Mouse (Mus musculus): ENCODE measurements around the gene Hadha. TPM values are rescaled to one million over a fixed set of nuclear protein-coding genes. Genes with fewer than 3 reads are reported as not detected.

Gene Hadha
- polyA plus RNA-seq, 1 experiment from 2014 or later, result 81.1 TPM

DNA sequence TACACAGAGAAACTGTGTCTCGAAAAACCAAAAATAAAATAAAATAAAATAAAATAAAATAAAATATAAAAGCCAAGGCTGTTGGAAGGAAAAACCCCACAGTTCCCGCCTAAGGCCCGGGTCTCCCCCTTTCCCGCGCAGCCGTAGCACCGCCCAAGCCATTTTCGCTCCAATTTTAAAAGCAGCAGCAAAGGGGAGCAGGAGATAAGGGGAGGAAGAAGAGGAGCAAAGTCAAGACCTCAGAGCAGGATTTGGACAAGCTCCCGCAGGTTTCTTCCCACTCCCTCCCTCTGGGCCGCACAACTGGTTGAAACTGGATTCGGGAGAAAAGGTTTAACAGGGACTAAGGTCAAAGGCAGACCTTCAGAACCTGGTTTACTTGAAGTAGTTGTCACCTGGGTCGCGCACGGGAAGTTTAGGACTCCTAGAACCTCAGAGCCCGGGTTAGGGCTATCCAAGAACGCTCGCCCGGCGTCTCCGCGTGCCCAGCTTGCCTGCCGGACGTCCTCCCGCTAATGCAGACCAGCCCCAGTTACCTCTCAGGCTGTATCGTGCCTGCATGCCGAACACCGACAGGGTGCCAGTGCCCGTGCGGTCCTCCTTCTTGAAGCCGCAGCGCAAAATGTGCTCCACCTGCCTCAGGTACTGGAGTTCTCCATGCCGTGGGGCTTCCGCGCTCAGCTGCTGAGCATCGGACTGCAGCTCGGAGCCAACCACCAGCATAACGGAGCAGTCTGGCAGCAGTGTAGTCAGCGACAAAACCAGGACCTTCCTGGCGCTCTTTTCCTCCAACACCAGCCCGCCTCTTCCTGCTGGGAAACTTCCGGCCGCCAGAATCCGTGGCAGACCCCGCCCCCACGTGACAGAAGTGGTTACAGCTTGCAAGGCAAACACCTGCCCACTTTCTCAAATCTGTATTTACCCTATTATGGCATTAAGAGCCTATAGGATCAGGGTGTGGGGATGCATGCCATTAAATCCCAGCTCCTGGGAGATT lies 81.8 kb downstream of the Hadha start, which contains the start of gene Tyms:
TSS of gene Tyms (minus strand) at position 793 of the 997 bp plus-strand sequence.
- 2% methylated on average over 43 of the region's 45 CpGs for WGBS
- ATAC-seq, result peak; percentile 94

DNA sequence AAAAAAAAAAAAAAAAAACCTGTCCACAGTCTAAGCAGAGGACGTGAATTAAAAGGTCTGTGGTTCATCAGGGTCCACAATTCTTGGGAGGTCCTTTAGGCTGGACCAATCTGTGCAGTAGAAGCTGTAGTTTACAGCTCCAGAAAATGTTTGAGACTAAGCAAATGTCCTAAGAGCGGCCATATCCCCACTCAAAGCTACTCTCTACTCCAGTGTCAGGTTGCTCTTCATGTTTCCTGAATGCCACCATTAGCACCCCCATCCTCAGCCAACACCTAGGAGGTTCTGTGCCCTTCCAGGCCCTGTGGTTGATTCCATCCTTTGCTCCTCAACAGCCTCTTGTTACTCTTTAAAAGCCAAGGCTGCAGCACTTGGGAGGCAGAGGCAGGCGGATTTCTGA lies 82.6 kb downstream of the Hadha start:
- no peaks in the 10 kb centered on the region for H3K9me3 ChIP-seq (replicated peaks)
- no peak overlapping the region for H3K27ac ChIP-seq
- peak overlapping the region; percentile 89 for H3K4me3 ChIP-seq
- H3K9ac ChIP-seq, result peak overlapping the region; percentile 90
- peaks cover 14% of the 10 kb centered on the region for H3K4me1 ChIP-seq
- WGBS, result 46% methylated on average over 3 of the region's 3 CpGs
- peak; percentile 19; the same call in 1 of the 2 replicates for ATAC-seq
- peaks cover 36% of the 10 kb centered on the region for H3K36me3 ChIP-seq (ENCODE audit: poor library complexity, severe bottlenecking)
- peak overlapping the region; percentile 86 for H3K4me2 ChIP-seq
- no peaks in the 10 kb centered on the region for H3K27me3 ChIP-seq

More for the DNA sequence above, 81.8 kb downstream of the Hadha start, which contains the start of gene Tyms:
- Histone ChIP-seq H3K36me3 (ENCODE audit: poor library complexity, severe bottlenecking) (peaks cover 29% of the 10 kb centered on the region), H3K9me3 (replicated peaks) (no peaks in the 10 kb centered on the region), H3K4me1 (peaks cover 14% of the 10 kb centered on the region), H3K9ac (peak within 1 kb of the TSS; percentile 90), H3K27me3 (no peaks in the 10 kb centered on the region), H3K27ac (peak within 1 kb of the TSS; percentile 84), H3K4me3 (peak within 1 kb of the TSS; percentile 89), H3K4me2 (peak within 1 kb of the TSS; percentile 86)

DNA sequence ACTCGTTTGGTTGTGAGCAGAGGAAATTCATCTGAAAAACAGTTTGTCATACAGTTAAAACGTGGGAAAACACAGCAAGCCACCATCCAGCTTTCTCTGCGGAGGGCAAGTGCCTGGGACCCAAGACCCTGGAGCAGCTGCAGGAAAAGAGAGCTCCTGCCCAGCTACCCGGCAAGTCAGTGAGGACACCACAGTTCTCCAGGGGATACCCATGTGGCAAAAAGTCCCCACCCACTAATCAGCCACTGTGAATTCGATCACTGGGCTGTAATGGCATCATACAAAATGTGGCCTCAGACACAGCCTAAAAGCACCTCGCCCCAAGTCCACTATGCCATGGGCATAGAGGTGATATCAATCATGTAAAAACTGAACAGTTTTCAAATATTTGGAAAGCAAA lies 83.3 kb downstream of the Hadha start:
- Histone ChIP-seq H3K9me3 (replicated peaks) (no peaks in the 10 kb centered on the region), H3K4me3 (peak overlapping the region; percentile 89), H3K27ac (no peak overlapping the region), H3K4me2 (peak overlapping the region; percentile 86), H3K9ac (peak overlapping the region; percentile 90), H3K36me3 (ENCODE audit: poor library complexity, severe bottlenecking) (peaks cover 43% of the 10 kb centered on the region), H3K4me1 (peaks cover 14% of the 10 kb centered on the region), H3K27me3 (no peaks in the 10 kb centered on the region)
- WGBS, result 77% methylated on average over 6 of the region's 6 CpGs
- no peak for ATAC-seq

MicroRNAs within 50 kb of the gene (microRNA counts, 519-probe panel; counts per million panel counts)
- microRNA mmu-miR-1960, result 177 counts per million, percentile 53 among the panel's probes with 10 or more counts

Small RNA genes within 50 kb of the gene (microRNA-seq; reads per million reads assigned to microRNA genes)
- gene Mir1960, result 1.6 reads per million

Other genes starting within 250 kb of the Hadha start
- not detected in 2 replicates for gene Il6, start 142.0 kb downstream of the Hadha start, polyA plus RNA-seq (2015; fragmentation: Nextera tagmentation; extraction: Ambion mirVana)
- 213 and 233 TPM in 2 replicates for gene Tyms, start 81.5 kb downstream of the Hadha start, polyA plus RNA-seq (2015; fragmentation: Nextera tagmentation; extraction: Ambion mirVana)
- 14.4 and 14.8 TPM in 2 replicates for gene Garem2, start 50.0 kb downstream of the Hadha start, polyA plus RNA-seq (2015; fragmentation: Nextera tagmentation; extraction: Ambion mirVana)
- 6.3 and 9.1 TPM in 2 replicates for gene 3110082J24Rik, start 49.1 kb downstream of the Hadha start, polyA plus RNA-seq (2015; fragmentation: Nextera tagmentation; extraction: Ambion mirVana)
- gene Hadhb, start 86 bp upstream of the Hadha start, polyA plus RNA-seq (2015; fragmentation: Nextera tagmentation; extraction: Ambion mirVana), result 80.2 and 83.9 TPM in 2 replicates
- gene Adgrf3, start 50.6 kb upstream of the Hadha start, polyA plus RNA-seq (2015; fragmentation: Nextera tagmentation; extraction: Ambion mirVana), result not detected in 2 replicates
- gene Selenoi, start 77.4 kb upstream of the Hadha start, polyA plus RNA-seq (2015; fragmentation: Nextera tagmentation; extraction: Ambion mirVana), result 21.3 and 24.5 TPM in 2 replicates
- 1.9 and 3.3 TPM in 2 replicates for gene Drc1, start 126.2 kb upstream of the Hadha start, polyA plus RNA-seq (2015; fragmentation: Nextera tagmentation; extraction: Ambion mirVana)

Measured in forebrain, embryonic 13.5 days (tissue).